Mouse (Mus musculus) heart, adult 10 weeks (tissue): ENCODE measurements around the gene Sorcs1. TPM values are rescaled to one million over a fixed set of nuclear protein-coding genes. Genes with fewer than 3 reads are reported as not detected.

Experiments
- polyA plus RNA-seq: library from polyadenylated mRNA; stranded (reverse); fragments of 350-450 nt; fragmentation: Illumina TruSeq; extraction: RNeasy Lipid Tissue Mini Kit (QIAGEN cat#74804); gene quantifications from one replicate; pipeline ENCODE4 v1.2.3, GENCODE M21; 2014; ENCODE audit warnings: low read depth, low replicate concordance

The Sorcs1 gene
- polyA plus RNA-seq: 0.16 TPM

DNA sequence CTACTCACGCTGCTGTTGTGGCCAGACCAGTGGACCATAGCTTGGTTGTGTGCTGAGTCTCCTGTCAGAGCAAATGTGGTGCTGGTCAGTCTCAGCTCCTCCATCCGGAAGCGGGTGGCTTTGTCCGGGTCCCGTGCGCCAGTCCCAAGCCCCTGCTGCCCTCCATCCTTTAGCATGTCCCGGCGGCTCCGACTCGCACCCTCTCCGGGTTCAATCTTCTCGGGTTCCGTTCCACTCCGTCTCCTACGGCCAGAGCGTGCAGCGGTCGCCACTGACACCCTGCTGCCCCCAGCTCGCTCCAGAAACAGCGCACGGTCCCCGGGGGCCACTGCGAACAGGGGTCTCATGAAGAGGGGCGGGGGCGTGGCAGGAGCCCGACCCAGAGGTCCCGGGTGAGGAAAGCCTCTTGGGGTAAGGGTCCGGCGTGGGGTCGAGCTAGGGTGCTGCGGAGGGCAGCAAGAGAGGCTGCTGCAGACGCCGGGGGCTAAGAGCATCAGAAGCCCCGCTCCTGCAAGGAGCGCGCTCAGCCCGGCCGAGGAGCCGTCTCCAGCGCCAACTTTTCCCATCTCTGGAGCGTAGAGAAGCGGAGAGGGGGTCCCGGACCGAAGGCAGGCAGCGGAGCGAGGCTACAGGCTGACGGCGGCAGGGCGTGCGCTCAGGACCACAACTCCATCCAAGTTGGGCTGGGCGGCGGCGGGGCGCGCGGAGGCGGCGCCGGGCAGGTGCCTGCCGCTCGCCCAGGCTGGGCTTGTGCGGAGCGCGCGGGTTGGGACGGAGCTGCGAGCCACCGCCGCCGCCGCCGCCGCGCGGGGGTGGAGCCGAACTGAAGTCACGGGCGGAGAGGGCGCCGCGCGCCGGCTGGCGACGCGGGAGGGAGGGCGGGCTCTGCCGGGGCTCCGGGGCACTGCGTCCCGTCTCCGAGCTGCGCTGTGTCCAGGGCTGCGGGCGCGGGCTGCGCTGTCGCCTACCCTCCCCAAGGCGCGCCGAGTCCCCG lies at the start of gene Sorcs1:
Gene Sorcs1 (minus strand): TSS at position 744 of the 994 bp plus-strand sequence.

